Mouse (Mus musculus) heart, embryonic 14.5 days (tissue): ENCODE measurements around the gene Gm13288. TPM values are rescaled to one million over a fixed set of nuclear protein-coding genes. Genes with fewer than 3 reads are reported as not detected.

ENCODE experiments used
- ATAC-seq: fragments of 200-750 bp; cut with Nextera tagmentation; 2 replicates; pipeline ENCODE4 v1.8.0; 2017; ENCODE audit warnings: low read depth, moderate TSS enrichment; ENCODE audit not compliant: insufficient number of reproducible peaks, insufficient read depth, low FRiP score
- H3K27ac ChIP-seq, 2 experiments: fragments of 200-500 bp in 1 of 2; fragments of 300-500 bp in 1 of 2; sonication (generic) in 1 of 2; replicated peaks in 1 of 2; 2 replicates each; pipeline ENCODE4 v1.5.1; 2012 to 2014; ENCODE audit warnings: low read depth in 2 of 2, low read length in 2 of 2, control low read depth in 1 of 2, mild to moderate bottlenecking in 1 of 2, mixed read lengths in 1 of 2; ENCODE audit not compliant: control insufficient read depth in 1 of 2, insufficient read depth in 1 of 2
- H3K27me3 ChIP-seq: fragments of 300-500 bp; sonication (generic); 2 replicates; pipeline ENCODE4 v1.6.1; 2014; ENCODE audit warnings: mild to moderate bottlenecking, low read length, control low read depth; ENCODE audit not compliant: control insufficient read depth, insufficient read depth
- H3K36me3 ChIP-seq: fragments of 300-500 bp; sonication (generic); 2 replicates; pipeline ENCODE4 v1.6.1; 2014; ENCODE audit warnings: mild to moderate bottlenecking, control low read depth, low read length, mixed read lengths; ENCODE audit not compliant: control insufficient read depth, insufficient read depth
- H3K4me1 ChIP-seq, 2 experiments: fragments of 200-500 bp in 1 of 2; fragments of 300-500 bp in 1 of 2; sonication (generic) in 1 of 2; 2 replicates each; pipeline ENCODE4 v1.6.1; 2012 to 2014; ENCODE audit warnings: low read length in 2 of 2, control low read depth in 1 of 2, mixed read lengths in 1 of 2; ENCODE audit not compliant: control insufficient read depth in 2 of 2, insufficient read depth in 2 of 2
- H3K4me2 ChIP-seq: fragments of 300-500 bp; sonication (generic); 2 replicates; pipeline ENCODE4 v1.6.1; 2014; ENCODE audit warnings: mild to moderate bottlenecking, low read length
- H3K4me3 ChIP-seq, 2 experiments: fragments of 200-500 bp in 1 of 2; fragments of 300-500 bp in 1 of 2; sonication (generic) in 1 of 2; 2 replicates each; pipeline ENCODE4 v1.5.1; 2012 to 2014; ENCODE audit warnings: low read length in 2 of 2, mild to moderate bottlenecking in 2 of 2, control low read depth in 1 of 2, low read depth in 1 of 2, moderate library complexity in 1 of 2; ENCODE audit not compliant: control insufficient read depth in 1 of 2, insufficient read depth in 1 of 2
- H3K9ac ChIP-seq: fragments of 300-500 bp; sonication (generic); 2 replicates; pipeline ENCODE4 v1.6.1; 2014; ENCODE audit warnings: mild to moderate bottlenecking, low read length
- H3K9me3 ChIP-seq: fragments of 300-500 bp; sonication (generic); 2 replicates; pipeline ENCODE4 v1.6.1; 2016; ENCODE audit warnings: low read length, control low read depth; ENCODE audit not compliant: control insufficient read depth
- WGBS: fragments of 180-500 bp; shearing (Covaris S2); extraction: QIAGEN DNeasy Blood & Tissue Kit; methylation state at CpG from one replicate; pipeline ENCODE4 v1.1.7; 2014; 5-methylcytosine and 5-hydroxymethylcytosine counted together
- polyA plus RNA-seq: library from polyadenylated mRNA; unstranded; fragments of >200 nt; fragmentation: Nextera tagmentation; extraction: Ambion mirVana; gene quantifications from 2 replicates; pipeline ENCODE4 v1.2.1, GENCODE M21; 2014

The Gm13288 gene
- polyA plus RNA-seq, 1 experiment from 2014 or later = not detected

GRCm38 (mm10) chr4:88838828-88839227 is 33.5 kb downstream of the Gm13288 start:
- no peak for ATAC-seq
- Histone ChIP-seq H3K4me3 (no peak overlapping the region), H3K9ac (no peak overlapping the region), H3K4me1 (no peaks in the 10 kb centered on the region), H3K27me3 (no peaks in the 10 kb centered on the region), H3K4me2 (no peak overlapping the region), H3K27ac (no peak overlapping the region), H3K9me3 (no peaks in the 10 kb centered on the region), H3K36me3 (no peaks in the 10 kb centered on the region)
- WGBS = 42% methylated on average over 3 of the region's 3 CpGs

GRCm38 (mm10) chr4:88840058-88840457 is 34.7 kb downstream of the Gm13288 start:
- Histone ChIP-seq H3K4me3 (no peak overlapping the region), H3K27me3 (no peaks in the 10 kb centered on the region), H3K4me2 (no peak overlapping the region), H3K4me1 (no peaks in the 10 kb centered on the region), H3K9ac (no peak overlapping the region), H3K27ac (no peak overlapping the region), H3K36me3 (no peaks in the 10 kb centered on the region), H3K9me3 (no peaks in the 10 kb centered on the region)
- no peak for ATAC-seq
- WGBS = 52% methylated on average over 3 of the region's 3 CpGs

GRCm38 (mm10) chr4:88841438-88841911 is 36.1 kb downstream of the Gm13288 start, which contains the start of gene Ifna4:
Gene Ifna4, plus strand, starts transcription at chr4:88841861.
- H3K9me3 ChIP-seq = no peaks in the 10 kb centered on the region
- 37% methylated on average over 2 of the region's 2 CpGs for WGBS
- H3K27me3 ChIP-seq = no peaks in the 10 kb centered on the region
- no peaks in the 10 kb centered on the region for H3K4me1 ChIP-seq
- H3K9ac ChIP-seq = no peak within 1 kb of the TSS
- no peak for ATAC-seq
- H3K4me2 ChIP-seq = no peak within 1 kb of the TSS
- no peak within 1 kb of the TSS for H3K4me3 ChIP-seq
- H3K36me3 ChIP-seq = no peaks in the 10 kb centered on the region
- H3K27ac ChIP-seq = no peak within 1 kb of the TSS

GRCm38 (mm10) chr4:88845334-88845733 is 40.0 kb downstream of the Gm13288 start:
- no peak for ATAC-seq
- Histone ChIP-seq H3K4me2 (no peak overlapping the region), H3K9ac (no peak overlapping the region), H3K4me3 (no peak overlapping the region), H3K4me1 (no peaks in the 10 kb centered on the region), H3K27me3 (no peaks in the 10 kb centered on the region), H3K9me3 (no peaks in the 10 kb centered on the region), H3K27ac (no peak overlapping the region), H3K36me3 (no peaks in the 10 kb centered on the region)
- 27% methylated on average over 2 of the region's 2 CpGs for WGBS

- ATAC-seq = no peak
Observed at GRCm38 (mm10) chr4:88849698-88850097, 44.4 kb downstream of the Gm13288 start, which contains the start of gene Ifna1. Gene Ifna1, plus strand, starts transcription at chr4:88850087.

GRCm38 (mm10) chr4:88851026-88851763 is 45.9 kb downstream of the Gm13288 start:
- WGBS = 75% methylated on average over 4 of the region's 4 CpGs
- Histone ChIP-seq H3K4me1 (no peaks in the 10 kb centered on the region), H3K4me2 (no peak overlapping the region), H3K9ac (no peak overlapping the region), H3K9me3 (no peaks in the 10 kb centered on the region), H3K27ac (no peak overlapping the region), H3K4me3 (no peak overlapping the region), H3K27me3 (no peaks in the 10 kb centered on the region), H3K36me3 (no peaks in the 10 kb centered on the region)
- no peak for ATAC-seq

More at GRCm38 (mm10) chr4:88849698-88850097, 44.4 kb downstream of the Gm13288 start, which contains the start of gene Ifna1:
- WGBS = 70% methylated on average over 1 of the region's 1 CpGs
- no peaks in the 10 kb centered on the region for H3K4me1 ChIP-seq
- H3K27ac ChIP-seq = no peak within 1 kb of the TSS
- H3K36me3 ChIP-seq = no peaks in the 10 kb centered on the region
- no peak within 1 kb of the TSS for H3K4me3 ChIP-seq
- H3K9ac ChIP-seq = no peak within 1 kb of the TSS
- H3K4me2 ChIP-seq = no peak within 1 kb of the TSS
- no peaks in the 10 kb centered on the region for H3K9me3 ChIP-seq
- H3K27me3 ChIP-seq = no peaks in the 10 kb centered on the region
